Mouse (Mus musculus) embryo, embryonic 10.5 days (tissue): ENCODE measurements around the gene Rtn4rl1.

ENCODE experiments used
- DNase-seq: peaks from one replicate; pipeline ENCODE4 v3.0.0-alpha.2; 2015; ENCODE audit warnings: low spot score

Rtn4rl1 gene

DNA sequence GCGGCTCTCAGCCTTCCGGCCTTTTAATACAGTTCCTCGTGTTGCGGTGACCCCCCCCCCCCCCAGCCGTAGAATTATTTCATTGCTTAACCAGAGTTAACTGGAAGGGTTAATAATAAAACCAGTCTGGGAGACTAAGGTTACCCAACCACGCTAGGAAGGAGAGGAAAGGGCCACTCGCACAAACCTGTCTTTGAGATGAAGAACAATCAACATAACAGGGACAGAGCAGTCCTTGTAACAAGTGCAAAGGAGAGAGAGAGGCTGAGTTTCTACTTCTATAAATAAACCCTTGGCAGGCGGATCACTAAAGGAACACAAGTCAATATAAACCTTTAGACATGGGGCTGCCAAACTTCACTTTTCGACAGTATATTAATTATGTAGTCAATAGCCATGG lies 104.0 kb downstream of the Rtn4rl1 start:
- DNase-seq, result no peak

GRCm38 (mm10) chr11:75298491-75298890 lies 104.9 kb downstream of the Rtn4rl1 start:
- DNase-seq, result no peak

DNA sequence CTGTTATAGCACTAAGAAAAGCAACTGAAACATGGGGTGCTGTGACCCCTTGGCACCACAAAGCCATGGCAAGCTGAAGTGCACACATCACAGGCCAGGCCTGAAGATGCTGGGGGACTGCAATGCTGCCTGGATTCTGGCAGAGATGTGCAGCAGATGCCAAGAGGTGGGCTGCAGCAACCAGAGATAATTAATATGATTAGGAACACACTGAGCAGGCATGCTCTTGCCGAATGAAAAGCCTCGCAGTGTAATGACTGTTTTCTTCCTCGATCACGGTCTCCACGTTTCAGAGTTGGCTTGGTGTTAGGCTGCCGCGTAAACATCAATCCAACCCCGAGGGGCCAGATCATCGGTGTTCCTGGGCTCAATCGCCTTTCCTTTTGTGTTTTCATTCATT lies 106.2 kb downstream of the Rtn4rl1 start:
- no peak for DNase-seq

GRCm38 (mm10) chr11:75300954-75301353 lies 107.4 kb downstream of the Rtn4rl1 start:
- DNase-seq, result no peak

- DNase-seq, result no peak
These were observed 111.2 kb downstream of the Rtn4rl1 start for GRCm38 (mm10) chr11:75304797-75305196.

- no peak for DNase-seq
These were observed 115.1 kb downstream of the Rtn4rl1 start for GRCm38 (mm10) chr11:75308650-75309049.

- no peak for DNase-seq
These were observed 117.2 kb downstream of the Rtn4rl1 start for GRCm38 (mm10) chr11:75310813-75311212.

GRCm38 (mm10) chr11:75311751-75312150 lies 118.2 kb downstream of the Rtn4rl1 start:
- DNase-seq, result no peak

GRCm38 (mm10) chr11:75313834-75314233 lies 120.3 kb downstream of the Rtn4rl1 start:
- DNase-seq, result no peak
